Mouse (Mus musculus) embryonic stem cell, embryonic (primary cell): ENCODE measurements around the gene Vps51.

ENCODE experiments used
- CTCF ChIA-PET, 4 experiments: fragments of 300-600 bp in 2 of 4; fragments of 350-600 bp in 2 of 4; sonication (Branson Sonifier 250); formaldehyde crosslinking; loops; one replicate each; lab custom pipeline; 2022; ENCODE audit warnings: inconsistent platforms in 2 of 4; lab: Charles Lee
- POLR2A ChIA-PET, 4 experiments: fragments of 300-600 bp in 2 of 4; fragments of 350-600 bp in 2 of 4; sonication (Branson Sonifier 250); formaldehyde crosslinking; loops; one replicate each; lab custom pipeline; 2022; ENCODE audit warnings: antibody characterized with exemption in 4 of 4, inconsistent platforms in 1 of 4; lab: Charles Lee

Gene Vps51

GRCm38 (mm10) chr19:6047154-6047898 is 29.7 kb downstream of the Vps51 start:
- CTCF ChIA-PET: interaction anchor here in 3 of 4 experiments (0.6 to 2.1 kb wide), 3 partner anchors 40 to 287 kb away, joined by 4 to 12 read pairs (median 4); no protein-coding TSS in a partner anchor
- POLR2A ChIA-PET: interaction anchor here (0.7 to 47.9 kb wide), 30 partner anchors 7 to 557 kb away, joined by 3 to 1520 read pairs (median 8); partner anchors contain the start of genes Znhit2 (in 3 of the 4), Cdca5 (in 2 of the 4), Fau (in 2 of the 4) and Mrpl49 (in 2 of the 4)

- POLR2A ChIA-PET: interaction anchor here (0.6 to 47.9 kb wide), 94 partner anchors 8 to 623 kb away, joined by 3 to 1520 read pairs (median 4); partner anchors contain the start of genes Capn1 (in 4 of the 4), Fau (in 3 of the 4), Mrpl49 (in 3 of the 4) and Pola2 (in 3 of the 4)
- CTCF ChIA-PET: interaction anchor here in 3 of 4 experiments (0.6 to 2.1 kb wide), 25 partner anchors 9 to 541 kb away, joined by 3 to 12 read pairs (median 4); partner anchors contain the start of genes Arl2 (in 1 of the 3), Capn1 (in 1 of the 3), Pola2 (in 1 of the 3) and Tm7sf2 (in 1 of the 3)
Observed at GRCm38 (mm10) chr19:6046294-6047153, 30.5 kb downstream of the Vps51 start, which contains the start of gene Syvn1. Syvn1 (plus strand) TSS chr19:6046576.

- CTCF ChIA-PET: interaction anchor here (0.6 to 2.1 kb wide), 29 partner anchors 8 to 542 kb away, joined by 3 to 12 read pairs (median 4); partner anchors contain the start of genes Arl2 (in 1 of the 4), Capn1 (in 1 of the 4), Cdca5 (in 1 of the 4) and Pola2 (in 1 of the 4)
- POLR2A ChIA-PET: interaction anchor here (0.6 to 47.9 kb wide), 91 partner anchors 9 to 622 kb away, joined by 3 to 1520 read pairs (median 5); partner anchors contain the start of genes Capn1 (in 4 of the 4), Fau (in 3 of the 4), Mrpl49 (in 3 of the 4) and Pola2 (in 3 of the 4)
Observed at GRCm38 (mm10) chr19:6045366-6046293, 31.4 kb downstream of the Vps51 start.

DNA sequence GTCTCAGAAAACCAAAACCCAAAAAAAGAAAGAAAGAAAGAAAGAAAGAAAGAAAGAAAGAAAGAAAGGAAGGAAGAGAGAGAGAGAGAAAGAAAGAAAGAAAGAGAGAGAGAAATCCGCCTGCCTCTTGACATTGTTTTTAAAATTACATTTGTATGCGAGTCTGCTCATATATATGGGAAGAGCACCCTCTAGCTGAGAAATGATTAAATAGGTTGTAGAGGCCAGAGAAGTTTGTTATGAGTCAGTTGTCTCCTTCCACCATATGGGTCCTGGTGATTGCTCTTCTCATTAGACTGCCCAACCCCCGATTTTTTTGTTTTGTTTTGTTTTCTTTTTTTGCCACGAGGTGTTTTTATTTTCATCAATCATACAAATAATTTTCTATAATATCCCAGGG is 32.9 kb downstream of the Vps51 start:
- CTCF ChIA-PET: interaction anchor here (0.5 to 1.7 kb wide), 10 partner anchors 14 to 257 kb away, joined by 3 to 6 read pairs (median 4); partner anchors contain the start of genes Capn1 (in 1 of the 4), Cdca5 (in 1 of the 4), Pola2 (in 1 of the 4) and Zfpl1 (in 1 of the 4)

DNA sequence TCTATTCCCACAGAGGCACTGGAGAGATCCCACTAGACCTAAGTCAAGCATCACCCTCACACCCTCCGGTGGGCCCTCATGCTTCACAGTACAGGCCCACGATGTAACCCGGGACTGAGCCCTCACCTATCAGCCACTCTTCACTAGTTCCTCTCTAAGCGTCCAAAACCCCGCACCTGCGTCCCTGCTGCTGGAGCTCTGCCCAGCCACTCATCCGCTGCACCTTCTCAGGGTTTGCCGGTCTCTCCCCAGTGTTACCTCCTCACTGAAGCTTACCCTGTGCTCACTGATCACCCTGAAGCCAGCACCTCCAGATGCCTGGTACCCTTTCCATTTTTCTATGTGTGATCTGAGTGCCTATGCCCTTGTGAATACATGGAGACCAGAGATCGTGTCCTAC is 34.7 kb downstream of the Vps51 start:
- CTCF ChIA-PET: interaction anchor here in 2 of 4 experiments (0.6 to 2.1 kb wide), 5 partner anchors 24 to 255 kb away, joined by 3 to 6 read pairs (median 3); partner anchors contain the start of genes Majin (in 1 of the 2) and Tm7sf2 (in 1 of the 2)
- POLR2A ChIA-PET: interaction anchor here (0.5 to 47.9 kb wide), 22 partner anchors 11 to 291 kb away, joined by 3 to 1520 read pairs (median 3); partner anchors contain the start of genes Capn1 (in 3 of the 4), Cdca5 (in 2 of the 4), Fau (in 2 of the 4) and Mrpl49 (in 2 of the 4)

More for the DNA sequence above, 32.9 kb downstream of the Vps51 start:
- POLR2A ChIA-PET: interaction anchor here in 3 of 4 experiments (0.7 to 47.9 kb wide), 11 partner anchors 11 to 241 kb away, joined by 3 to 1520 read pairs (median 5); partner anchors contain the start of genes Cdca5 (in 2 of the 3), Fau (in 2 of the 3), Mrpl49 (in 2 of the 3) and Tm7sf2 (in 2 of the 3)

DNA sequence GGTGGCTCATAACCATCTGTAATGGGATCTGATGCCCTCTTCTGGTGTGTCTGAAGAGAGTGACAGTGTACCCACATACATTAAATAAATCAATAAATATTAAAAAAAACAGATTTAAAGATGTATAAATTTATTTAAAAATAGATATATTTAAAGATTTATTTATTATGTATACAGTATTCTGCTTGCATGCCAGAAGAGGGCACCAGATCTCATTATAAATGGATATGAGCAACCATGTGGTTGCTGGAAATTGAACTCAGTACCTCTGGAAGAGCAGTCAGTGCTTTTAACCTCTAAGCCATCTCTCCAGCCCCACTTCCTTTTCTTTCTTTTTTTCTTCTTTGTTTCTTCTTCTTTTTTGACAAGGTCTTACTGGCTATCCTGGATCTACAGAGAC is 37.0 kb downstream of the Vps51 start:
- CTCF ChIA-PET: interaction anchor here in 1 of 4 experiments (0.6 kb wide), 1 partner anchor 529 kb away, joined by 4 read pairs; no protein-coding TSS in a partner anchor
- POLR2A ChIA-PET: interaction anchor here in 1 of 4 experiments (0.7 to 47.9 kb wide), 3 partner anchors 13 to 69 kb away, joined by 3 to 1520 read pairs (median 11); partner anchors contain the start of genes AC131692.1, Cdca5, Fau and Gm28374

- POLR2A ChIA-PET: interaction anchor here (0.5 to 47.9 kb wide), 13 partner anchors 8 to 1231 kb away, joined by 3 to 1520 read pairs (median 4); partner anchors contain the start of genes Mrpl49 (in 2 of the 4), AC131692.1 (in 1 of the 4), Capn1 (in 1 of the 4) and Cdca5 (in 1 of the 4)
- CTCF ChIA-PET: interaction anchor here (0.6 to 2.8 kb wide), 8 partner anchors 8 to 564 kb away, joined by 3 to 12 read pairs (median 4); partner anchors contain the start of gene Syvn1 (in 1 of the 4)
Observed at GRCm38 (mm10) chr19:6038326-6038725, 38.7 kb downstream of the Vps51 start.

GRCm38 (mm10) chr19:6037695-6038094 is 39.3 kb downstream of the Vps51 start:
- POLR2A ChIA-PET: interaction anchor here (0.6 to 47.9 kb wide), 15 partner anchors 8 to 1256 kb away, joined by 3 to 1520 read pairs (median 4); partner anchors contain the start of genes AC131692.1 (in 1 of the 4), Capn1 (in 1 of the 4), Cdca5 (in 1 of the 4) and Fau (in 1 of the 4)
- CTCF ChIA-PET: interaction anchor here (0.6 to 2.8 kb wide), 13 partner anchors 8 to 565 kb away, joined by 3 to 12 read pairs (median 4); partner anchors contain the start of gene Syvn1 (in 1 of the 4)

- CTCF ChIA-PET: interaction anchor here in 3 of 4 experiments (0.7 to 2.8 kb wide), 4 partner anchors 20 to 249 kb away, joined by 4 to 12 read pairs (median 5); partner anchors contain the start of gene Capn1 (in 1 of the 3)
- POLR2A ChIA-PET: interaction anchor here in 3 of 4 experiments (0.6 to 47.9 kb wide), 13 partner anchors 10 to 171 kb away, joined by 3 to 1520 read pairs (median 4); partner anchors contain the start of genes Syvn1 (in 3 of the 3), Znhit2 (in 2 of the 3), AC131692.1 (in 1 of the 3) and Capn1 (in 1 of the 3)
Observed at GRCm38 (mm10) chr19:6035966-6036585, 41.0 kb downstream of the Vps51 start.

DNA sequence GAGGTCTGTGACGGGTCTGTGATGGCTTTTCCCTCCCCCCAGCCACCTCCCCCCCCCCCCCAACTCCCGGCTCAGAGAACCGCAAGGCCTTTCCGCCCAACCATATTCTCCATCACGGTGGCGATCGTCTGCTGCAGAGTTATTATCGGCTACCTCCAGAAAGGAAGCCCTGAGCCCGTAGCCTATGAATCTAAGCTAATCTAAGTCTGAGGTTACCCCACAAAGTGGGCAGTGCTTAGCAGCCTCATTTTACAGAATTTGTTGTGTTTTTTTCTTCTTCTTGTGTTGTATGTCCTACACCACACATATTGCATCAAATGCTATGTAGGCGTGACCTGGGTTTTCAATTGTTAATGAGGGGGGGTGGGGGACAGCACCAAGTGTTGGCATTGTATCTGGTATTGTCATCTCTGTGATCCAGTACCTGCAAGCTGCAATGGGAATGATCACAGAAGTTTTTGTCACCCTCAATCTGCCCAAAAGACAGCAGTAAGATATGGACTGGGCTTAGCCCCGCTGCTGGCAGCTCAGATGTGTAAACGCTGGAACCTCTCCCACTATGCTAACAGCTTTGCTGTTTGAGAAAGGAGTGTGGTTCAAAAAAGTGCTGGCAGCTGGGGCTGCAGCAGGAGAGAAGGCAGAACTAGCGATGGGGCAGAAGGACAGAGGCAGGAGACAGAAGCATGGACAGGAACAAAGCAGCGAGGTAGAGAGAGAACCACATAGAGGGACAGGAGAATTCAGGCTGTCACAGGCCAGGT is 46.3 kb downstream of the Vps51 start:
- POLR2A ChIA-PET: interaction anchor here in 3 of 4 experiments (0.5 to 3.2 kb wide), 28 partner anchors 7 to 343 kb away, joined by 3 to 37 read pairs (median 6); partner anchors contain the start of genes Capn1 (in 3 of the 3), Cdca5 (in 2 of the 3), Syvn1 (in 2 of the 3) and Zfpl1 (in 2 of the 3)
- CTCF ChIA-PET: interaction anchor here in 2 of 4 experiments (0.5 to 2.2 kb wide), 9 partner anchors 12 to 365 kb away, joined by 3 to 15 read pairs (median 7); partner anchors contain the start of gene Capn1 (in 1 of the 2)

DNA sequence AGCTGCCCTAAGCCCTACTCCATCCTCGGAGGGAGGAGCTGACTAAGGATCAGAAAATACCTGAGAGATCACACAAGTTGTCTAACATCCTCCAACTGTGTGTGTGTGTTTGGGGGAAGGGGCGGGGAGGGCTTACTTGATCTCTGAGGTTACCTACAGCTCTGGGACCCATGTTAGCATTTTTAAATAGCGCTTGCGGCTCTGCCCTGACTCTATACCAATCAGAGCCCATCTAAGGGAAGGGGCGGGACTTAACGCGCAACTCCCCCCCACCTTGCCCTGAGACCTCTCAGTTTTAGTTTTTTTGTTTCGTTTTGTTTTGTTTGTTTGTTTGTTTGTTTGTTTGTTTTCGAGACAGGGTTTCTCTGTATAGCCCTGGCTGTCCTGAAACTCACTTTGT is 47.6 kb downstream of the Vps51 start:
- POLR2A ChIA-PET: interaction anchor here (0.6 to 3.2 kb wide), 35 partner anchors 8 to 1239 kb away, joined by 3 to 37 read pairs (median 3); partner anchors contain the start of genes Capn1 (in 3 of the 4), Cdca5 (in 2 of the 4), Snx15 (in 2 of the 4) and Syvn1 (in 2 of the 4)
- CTCF ChIA-PET: interaction anchor here (0.6 to 2.2 kb wide), 16 partner anchors 11 to 1088 kb away, joined by 3 to 10 read pairs (median 5); partner anchors contain the start of genes Capn1 (in 2 of the 4), Snx15 (in 1 of the 4) and Syvn1 (in 1 of the 4)

DNA sequence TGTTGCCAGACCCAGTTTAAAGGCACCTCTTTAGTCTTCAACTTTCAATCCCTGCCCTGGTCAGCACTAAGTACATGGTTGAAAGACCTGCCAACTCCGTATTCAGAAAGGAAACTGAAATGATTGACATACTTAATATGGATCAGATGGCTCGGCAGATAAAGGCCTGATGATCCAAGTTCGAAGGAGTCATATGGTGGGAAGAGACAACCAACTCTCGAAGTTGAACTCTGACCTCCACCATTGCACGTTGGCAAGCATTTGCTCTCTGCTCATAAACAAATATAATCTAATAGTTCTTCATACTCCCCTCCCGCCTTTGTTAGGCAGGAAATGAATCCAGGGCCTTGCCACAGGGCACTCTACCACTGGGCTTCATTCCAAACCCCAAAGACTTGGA is 48.0 kb downstream of the Vps51 start:
- CTCF ChIA-PET: interaction anchor here (0.6 to 2.2 kb wide), 11 partner anchors 11 to 1089 kb away, joined by 3 to 7 read pairs (median 5); partner anchors contain the start of genes Snx15 (in 1 of the 4) and Syvn1 (in 1 of the 4)
- POLR2A ChIA-PET: interaction anchor here in 3 of 4 experiments (0.6 to 3.2 kb wide), 20 partner anchors 9 to 1239 kb away, joined by 3 to 37 read pairs (median 4); partner anchors contain the start of genes Capn1 (in 3 of the 3), Cdca5 (in 2 of the 3), Zfpl1 (in 2 of the 3) and Znhit2 (in 2 of the 3)

DNA sequence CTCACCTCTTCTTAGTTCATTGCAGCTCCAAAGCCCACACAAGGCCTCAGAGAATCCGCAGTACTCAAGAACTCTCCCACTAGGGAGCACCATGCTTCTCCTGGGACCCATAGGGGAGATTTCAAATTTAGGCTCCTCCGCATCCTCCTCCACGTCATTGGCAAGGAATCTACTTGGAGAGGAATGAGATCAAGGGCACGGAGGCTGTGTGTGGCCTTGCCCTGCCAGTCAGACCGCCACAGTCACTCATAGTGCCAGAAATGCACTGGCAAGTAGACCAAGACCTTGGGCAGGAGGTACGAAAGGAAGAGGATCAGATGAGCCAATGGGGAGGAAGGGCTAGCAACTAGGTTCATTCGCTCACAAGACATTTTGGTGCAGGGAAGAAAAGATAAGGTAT is 53.1 kb downstream of the Vps51 start:
- POLR2A ChIA-PET: interaction anchor here in 3 of 4 experiments (0.6 to 2.3 kb wide), 13 partner anchors 9 to 220 kb away, joined by 3 to 9 read pairs (median 3); partner anchors contain the start of genes Snx15 (in 1 of the 3), Syvn1 (in 1 of the 3) and Tm7sf2 (in 1 of the 3)
- CTCF ChIA-PET: interaction anchor here in 1 of 4 experiments (1.1 kb wide), 1 partner anchor 44 kb away, joined by 3 read pairs; no protein-coding TSS in a partner anchor
